ENCODE assay signal across 27 mouse cellular contexts in the genomic region with DNA sequence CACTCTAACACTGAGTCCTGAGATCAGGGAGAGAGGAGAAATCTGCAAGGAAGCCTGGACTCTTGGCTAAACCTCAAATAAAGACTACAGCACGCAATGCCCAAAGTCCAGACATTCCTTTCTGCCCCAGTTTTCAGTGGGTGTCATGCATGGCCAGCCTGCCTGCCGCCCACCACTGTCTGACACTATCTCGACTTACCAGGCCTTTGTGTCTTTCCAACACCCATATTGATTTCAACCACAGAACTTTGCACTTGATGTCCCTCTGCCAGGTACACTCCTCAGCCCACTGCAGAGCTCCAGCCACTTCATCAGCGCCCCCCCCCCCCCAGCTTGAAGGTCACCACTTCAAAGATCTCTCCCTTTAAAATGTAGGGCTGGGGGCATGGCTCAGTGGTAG. TPM values are rescaled to one million over a fixed set of nuclear protein-coding genes. Genes with fewer than 3 reads are reported as not detected.
DNase-seq lines count a peak whose midpoint lies in the region; ATAC-seq and TF ChIP-seq lines count a peak whose summit lies in the region.
"Had no signal": no experiment of that assay in that cellular context is flagged by ENCODE, and none has a peak within 500 bp of the region (broad histone marks: within the 10 kb centered on the region; RNA-seq: fewer than 3 reads in every experiment).

No protein-coding gene starts in this region.

- no peak for TF ChIP-seq CTCF in liver, adult 2 months (IDR thresholded peaks at IDR 0.05; ENCODE audit: low read depth, low read length)
- TF ChIP-seq CTCF in liver, postnatal 0 days (IDR thresholded peaks at IDR 0.05; ENCODE audit: low read depth): no peak
- TF ChIP-seq CTCF in MEL (IDR thresholded peaks at IDR 0.05 in 2 of 3, conservative IDR thresholded peaks at IDR 0.05 in 1 of 3; ENCODE audit: control insufficient read depth in 1 of 3, insufficient read depth in 1 of 3, low read depth in 2 of 3, low read length in 3 of 3, poor library complexity in 1 of 3, severe bottlenecking in 1 of 3): no peak

- no peaks in the 10 kb centered on the region for H3K27me3 ChIP-seq in liver, adult 2 months (ENCODE audit: control insufficient read depth, insufficient read depth, low read length)
- no peaks in the 10 kb centered on the region for H3K27me3 ChIP-seq in liver, postnatal 0 days (ENCODE audit: insufficient read depth, low read length)
- no peaks in the 10 kb centered on the region; the same call in 1 of the 2 replicates for H3K27me3 ChIP-seq in liver, embryonic 11.5 days (replicated peaks; ENCODE audit: control insufficient read depth, insufficient read depth, low read length)
- peaks cover 0 to 8% of the 10 kb centered on the region in 2 experiments; a peak in 2 of 4 replicates for H3K27me3 ChIP-seq in MEL (ENCODE audit: control insufficient read depth in 1 of 2, insufficient read depth in 2 of 2, low read length in 2 of 2)

- no peak for TF ChIP-seq POLR2A in liver, adult 2 months (IDR thresholded peaks at IDR 0.05; ENCODE audit: extremely low read depth, insufficient read depth, low read length)
- TF ChIP-seq POLR2A in MEL (IDR thresholded peaks at IDR 0.05; ENCODE audit: control insufficient read depth in 1 of 2, insufficient read depth in 1 of 2, low read depth in 1 of 2, low read length in 2 of 2, poor library complexity in 1 of 2): no peak

- H3K36me3 ChIP-seq in liver, adult 2 months (ENCODE audit: control insufficient read depth, insufficient read depth, low read length): no peaks in the 10 kb centered on the region
- no peaks in the 10 kb centered on the region for H3K36me3 ChIP-seq in liver, postnatal 0 days (replicated peaks; ENCODE audit: insufficient read depth, low read length)
- no peaks in the 10 kb centered on the region for H3K36me3 ChIP-seq in liver, embryonic 11.5 days (ENCODE audit: control insufficient read depth, insufficient read depth, low read length)
- H3K36me3 ChIP-seq in MEL (ENCODE audit: control insufficient read depth in 1 of 2, insufficient read depth in 2 of 2, low read length in 2 of 2): peaks cover 0 to 6% of the 10 kb centered on the region in 2 experiments; a peak in 2 of 4 replicates
- H3K36me3 ChIP-seq: embryonic facial prominence, embryonic 13.5 days; embryonic facial prominence, embryonic 15.5 days; forebrain, embryonic 10.5 days; forebrain, embryonic 12.5 days had no signal

- peak overlapping the region; percentile 90 for H3K27ac ChIP-seq in liver, adult 2 months (replicated peaks; ENCODE audit: insufficient read depth, low read depth, low read length)
- 0 out of 2 replicates have a peak overlapping the region, but pooled peaks have one; percentile 4 for H3K27ac ChIP-seq in liver, postnatal 0 days (ENCODE audit: low read depth)
- H3K27ac ChIP-seq in liver, embryonic 11.5 days (ENCODE audit: low read depth, low read length): no peak overlapping the region
- H3K27ac ChIP-seq in MEL (ENCODE audit: control insufficient read depth, low read depth, low read length): no peak overlapping the region
- H3K27ac ChIP-seq: embryonic facial prominence, embryonic 13.5 days; embryonic facial prominence, embryonic 15.5 days; forebrain, embryonic 10.5 days; forebrain, embryonic 12.5 days had no signal

- WGBS in liver, adult 2 months: 19% methylated on average over 4 of the region's 4 CpGs
- 31% methylated on average over 4 of the region's 4 CpGs for WGBS in liver, postnatal 0 days (ENCODE audit: insufficient replicate concordance)
- 32% methylated on average over 4 of the region's 4 CpGs for WGBS in liver, embryonic 11.5 days

- peak; percentile 96 for DNase-seq in liver, adult 2 months (ENCODE audit: extremely low read depth, low read depth, low spot score)
- DNase-seq in liver (no peak), MEL (ENCODE audit: low read depth, low spot score) (peak; percentile 65)
- no peak for DNase-seq in liver, postnatal 0 days
- DNase-seq in liver, embryonic 11.5 days (ENCODE audit: low spot score): no peak
- peak; percentile 32 for DNase-seq in Muller cell, postnatal 12 days (ENCODE audit: inconsistent ontology term)
- DNase-seq in thymus, postnatal 0 days (ENCODE audit: low spot score): no peak
- DNase-seq: adrenal gland, adult 2 months; cerebellum, adult 11 months; cerebellum, adult 8-10 months; cerebellum, adult 9-11 months; cerebellum, postnatal 36 days had no signal

- H3K9me3 ChIP-seq in liver, postnatal 0 days (ENCODE audit: low read length): no peaks in the 10 kb centered on the region
- no peaks in the 10 kb centered on the region for H3K9me3 ChIP-seq in liver, embryonic 11.5 days (ENCODE audit: control insufficient read depth, low read length)
- no peaks in the 10 kb centered on the region for H3K9me3 ChIP-seq in MEL (replicated peaks; ENCODE audit: insufficient read depth, low read length)
- H3K9me3 ChIP-seq: embryonic facial prominence, embryonic 13.5 days; embryonic facial prominence, embryonic 15.5 days; forebrain, embryonic 10.5 days; forebrain, embryonic 12.5 days had no signal

- peak; percentile 48; the same call in 1 of the 2 replicates for ATAC-seq in liver, postnatal 0 days
- no peak for ATAC-seq in liver, embryonic 11.5 days (replicated peaks; ENCODE audit: low FRiP score)
- ATAC-seq: forebrain, embryonic 14.5 days; forebrain, embryonic 16.5 days had no signal

- no peak overlapping the region for H3K4me2 ChIP-seq in liver, postnatal 0 days (ENCODE audit: low read depth, low read length)
- H3K4me2 ChIP-seq in liver, embryonic 11.5 days: no peak overlapping the region
- H3K4me2 ChIP-seq: embryonic facial prominence, embryonic 13.5 days; embryonic facial prominence, embryonic 15.5 days; forebrain, embryonic 12.5 days had no signal

- peaks cover 28% of the 10 kb centered on the region for H3K4me1 ChIP-seq in liver, adult 2 months (ENCODE audit: control insufficient read depth, insufficient read depth, low read length)
- H3K4me1 ChIP-seq in liver, postnatal 0 days (ENCODE audit: insufficient read depth): no peaks in the 10 kb centered on the region
- H3K4me1 ChIP-seq in liver, embryonic 11.5 days (replicated peaks; ENCODE audit: control insufficient read depth, insufficient read depth, low read length): no peaks in the 10 kb centered on the region
- H3K4me1 ChIP-seq in MEL (ENCODE audit: control insufficient read depth in 1 of 2, insufficient read depth in 2 of 2, low read length in 2 of 2): peaks cover 0 to 7% of the 10 kb centered on the region in 2 experiments; a peak in 3 of 4 replicates
- H3K4me1 ChIP-seq: embryonic facial prominence, embryonic 13.5 days; embryonic facial prominence, embryonic 15.5 days; forebrain, embryonic 10.5 days; forebrain, embryonic 12.5 days had no signal

- peak overlapping the region; percentile 46; the same call in 1 of the 2 replicates for H3K9ac ChIP-seq in liver, adult 2 months (ENCODE audit: low read depth, low read length)
- H3K9ac ChIP-seq in liver, postnatal 0 days (replicated peaks): no peak overlapping the region
- H3K9ac ChIP-seq in liver, embryonic 11.5 days (ENCODE audit: low read depth, low read length): no peak overlapping the region
- H3K9ac ChIP-seq in MEL (ENCODE audit: control insufficient read depth, low read depth, low read length, poor library complexity, severe bottlenecking): no peak overlapping the region
- H3K9ac ChIP-seq: embryonic facial prominence, embryonic 13.5 days; embryonic facial prominence, embryonic 15.5 days; forebrain, embryonic 12.5 days had no signal

- no peaks in the 10 kb centered on the region for H3K79me2 ChIP-seq in liver, adult 2 months (ENCODE audit: control insufficient read depth, insufficient read depth, low read length)
- no peaks in the 10 kb centered on the region for H3K79me2 ChIP-seq in MEL (ENCODE audit: control insufficient read depth, insufficient read depth, low read length, poor library complexity)

- TF ChIP-seq RAD21 in MEL (IDR thresholded peaks at IDR 0.05; ENCODE audit: low read depth, low read length): no peak

- no peak overlapping the region for H3K4me3 ChIP-seq in liver, adult 2 months (ENCODE audit: insufficient read depth, low read depth, low read length)
- H3K4me3 ChIP-seq in liver, postnatal 0 days (ENCODE audit: low read depth, low read length): no peak overlapping the region
- H3K4me3 ChIP-seq in liver, embryonic 11.5 days (ENCODE audit: low read depth, low read length): no peak overlapping the region
- no peak overlapping the region for H3K4me3 ChIP-seq in MEL (ENCODE audit: control insufficient read depth in 1 of 2, insufficient read depth in 1 of 2, low read depth in 2 of 2, low read length in 2 of 2)
- H3K4me3 ChIP-seq: embryonic facial prominence, embryonic 13.5 days; embryonic facial prominence, embryonic 15.5 days; erythroblast, embryonic 14.5 days; forebrain, embryonic 10.5 days; forebrain, embryonic 12.5 days had no signal

- no peak for TF ChIP-seq EP300 in liver, postnatal 0 days (IDR thresholded peaks at IDR 0.05; ENCODE audit: low read depth)
- no peak for TF ChIP-seq EP300 in MEL (IDR thresholded peaks at IDR 0.05; ENCODE audit: low read depth in 1 of 2, low read length in 2 of 2)

RNA-seq across cellular contexts. Expression of gene A230050P20Rik, which starts 6.2 kb away (rescaled TPM):
- 14.8 and 17.1 TPM in 2 replicates for total RNA-seq in liver, adult 2 months (2014; rRNA removed)
- polyA plus RNA-seq in liver, adult 2 months (2012; rRNA removed): 112 and 186 TPM in 2 replicates
- 3.5 and 5.4 TPM in 2 replicates for polyA plus RNA-seq in liver, postnatal 0 days (2015; fragmentation: Nextera tagmentation; extraction: Ambion mirVana)
- polyA plus RNA-seq in liver, embryonic 11.5 days (2014; fragmentation: Nextera tagmentation; extraction: Ambion mirVana): 7.1 and 8.8 TPM in 2 replicates
- 53.9 and 63.7 TPM in 2 replicates for total RNA-seq in MEL (2012; rRNA removed)
- polyA plus RNA-seq in MEL (2012; ENCODE audit: insufficient read depth in 1 of 2, insufficient read length in 2 of 2, low read depth in 1 of 2, low replicate concordance in 2 of 2, missing spikeins in 1 of 2): 100 to 1,000 TPM; 190 to 199 TPM
- 9.2 and 15.1 TPM in 2 replicates for polyA plus RNA-seq in thymus, postnatal 0 days (2015; fragmentation: Nextera tagmentation; extraction: Ambion mirVana)

RNA-seq across cellular contexts. Expression of gene Angptl6, which starts 17.3 kb away (rescaled TPM):
- 17.6 and 27.9 TPM in 2 replicates for total RNA-seq in liver, adult 2 months (2014; rRNA removed)
- 44.1 and 47.4 TPM in 2 replicates for polyA plus RNA-seq in liver, adult 2 months (2012; rRNA removed)
- 16.6 TPM in 2 replicates for polyA plus RNA-seq in liver, postnatal 0 days (2015; fragmentation: Nextera tagmentation; extraction: Ambion mirVana)
- polyA plus RNA-seq in liver, embryonic 11.5 days (2014; fragmentation: Nextera tagmentation; extraction: Ambion mirVana): 9.4 TPM in 2 replicates
- 10.9 and 18.1 TPM in 2 replicates for total RNA-seq in MEL (2012; rRNA removed)
- 10 to 100 TPM in 1 of 2 experiments, not detected in 1; 22.6 TPM for polyA plus RNA-seq in MEL (2012; ENCODE audit: insufficient read depth in 1 of 2, insufficient read length in 2 of 2, low read depth in 1 of 2, low replicate concordance in 2 of 2, missing spikeins in 1 of 2)
- polyA plus RNA-seq in thymus, postnatal 0 days (2015; fragmentation: Nextera tagmentation; extraction: Ambion mirVana): 6.7 and 7.3 TPM in 2 replicates

RNA-seq across cellular contexts. Expression of gene Ppan, which starts 25.8 kb away (rescaled TPM):
- 6.5 and 12.5 TPM in 2 replicates for total RNA-seq in liver, adult 2 months (2014; rRNA removed)
- 32.6 and 69.6 TPM in 2 replicates for polyA plus RNA-seq in liver, adult 2 months (2012; rRNA removed)
- 32.4 and 32.5 TPM in 2 replicates for polyA plus RNA-seq in liver, postnatal 0 days (2015; fragmentation: Nextera tagmentation; extraction: Ambion mirVana)
- polyA plus RNA-seq in liver, embryonic 11.5 days (2014; fragmentation: Nextera tagmentation; extraction: Ambion mirVana): 170 and 178 TPM in 2 replicates
- total RNA-seq in MEL (2012; rRNA removed): 612 and 763 TPM in 2 replicates
- 100 to 1,000 TPM; 251 to 953 TPM for polyA plus RNA-seq in MEL (2012; ENCODE audit: insufficient read depth in 1 of 2, insufficient read length in 2 of 2, low read depth in 1 of 2, low replicate concordance in 2 of 2, missing spikeins in 1 of 2)
- polyA plus RNA-seq in thymus, postnatal 0 days (2015; fragmentation: Nextera tagmentation; extraction: Ambion mirVana): 74.4 and 83.0 TPM in 2 replicates

RNA-seq across cellular contexts. Expression of gene Eif3g, which starts 36.2 kb away (rescaled TPM):
- total RNA-seq in liver, adult 2 months (2014; rRNA removed): 51.7 and 60.4 TPM in 2 replicates
- polyA plus RNA-seq in liver, adult 2 months (2012; rRNA removed): 91.8 and 98.3 TPM in 2 replicates
- polyA plus RNA-seq in liver, postnatal 0 days (2015; fragmentation: Nextera tagmentation; extraction: Ambion mirVana): 128 and 129 TPM in 2 replicates
- polyA plus RNA-seq in liver, embryonic 11.5 days (2014; fragmentation: Nextera tagmentation; extraction: Ambion mirVana): 440 and 448 TPM in 2 replicates
- 1,228 and 1,516 TPM in 2 replicates for total RNA-seq in MEL (2012; rRNA removed)
- polyA plus RNA-seq in MEL (2012; ENCODE audit: insufficient read depth in 1 of 2, insufficient read length in 2 of 2, low read depth in 1 of 2, low replicate concordance in 2 of 2, missing spikeins in 1 of 2): 1,000 to 10,000 TPM in 1 of 2 experiments, not detected in 1; 1,873 TPM
- 303 and 310 TPM in 2 replicates for polyA plus RNA-seq in thymus, postnatal 0 days (2015; fragmentation: Nextera tagmentation; extraction: Ambion mirVana)

RNA-seq across cellular contexts. Expression of gene Rdh8, which starts 43.9 kb away (rescaled TPM):
- total RNA-seq in liver, adult 2 months (2014; rRNA removed): not detected in 2 replicates
- not detected in 2 replicates for polyA plus RNA-seq in liver, adult 2 months (2012; rRNA removed)
- not detected in 2 replicates for polyA plus RNA-seq in liver, postnatal 0 days (2015; fragmentation: Nextera tagmentation; extraction: Ambion mirVana)
- not detected in 2 replicates for polyA plus RNA-seq in liver, embryonic 11.5 days (2014; fragmentation: Nextera tagmentation; extraction: Ambion mirVana)
- not detected in 2 replicates for total RNA-seq in MEL (2012; rRNA removed)
- polyA plus RNA-seq in MEL (2012; ENCODE audit: insufficient read depth in 1 of 2, insufficient read length in 2 of 2, low read depth in 1 of 2, low replicate concordance in 2 of 2, missing spikeins in 1 of 2): not detected
- polyA plus RNA-seq in thymus, postnatal 0 days (2015; fragmentation: Nextera tagmentation; extraction: Ambion mirVana): not detected in 2 replicates
- total RNA-seq: adrenal gland, adult 2 months; adrenal gland, postnatal 10 days; adrenal gland, postnatal 25 days; adrenal gland, postnatal 4 days; common myeloid progenitor, adult 5-6 weeks; ES-E14 had no signal
- polyA plus RNA-seq: adrenal gland, adult 2 months; brain, embryonic 14.5 days; C2C12; embryonic facial prominence, embryonic 11.5 days; embryonic facial prominence, embryonic 13.5 days; embryonic facial prominence, embryonic 15.5 days; erythroblast, embryonic 14.5 days; forebrain, embryonic 10.5 days; forebrain, embryonic 12.5 days; forebrain, embryonic 14.5 days; forebrain, embryonic 16.5 days had no signal

Comparison
In these comparisons a context has a peak if more than half of its experiments do, and no peak if none do; other contexts are left out.
1. DNase-seq: peak in liver, adult 2 months (single experiment), MEL (single experiment) and Muller cell, postnatal 12 days (single experiment); none in liver (single experiment), liver, postnatal 0 days (single experiment), liver, embryonic 11.5 days (single experiment) and thymus, postnatal 0 days (single experiment).
2. H3K27ac ChIP-seq: peak in liver, adult 2 months (single experiment) and liver, postnatal 0 days (single experiment); none in liver, embryonic 11.5 days (single experiment) and MEL (single experiment).